Mouse (Mus musculus): ENCODE measurements at regions not wholly inside any gene's neighbourhood (a gene's known extent, or its start where the extent isn't known, plus 50 kb on each side); places are given as distances from the start of the nearest gene placed in this dataset.
A peak's percentile ranks its signal among the peaks of the same experiment; 100 is the strongest.

GRCm38 (mm10) chr13:25958592-25958991 lies 688.3 kb upstream of the Nrsn1 start:
- no peak overlapping the region for H3K9ac ChIP-seq (replicated peaks; ENCODE audit: low read length, poor library complexity, severe bottlenecking)
- no peak for ATAC-seq (ENCODE audit: low FRiP score)
- no peaks in the 10 kb centered on the region for H3K4me1 ChIP-seq (ENCODE audit: insufficient read depth, low read length)
- no peaks in the 10 kb centered on the region for H3K27me3 ChIP-seq (ENCODE audit: insufficient read depth, low read length)
- no peaks in the 10 kb centered on the region for H3K9me3 ChIP-seq (ENCODE audit: low read length)
- no peak overlapping the region for H3K27ac ChIP-seq (ENCODE audit: low read depth, low read length)
- H3K4me3 ChIP-seq (ENCODE audit: low read depth, low read length) = no peak overlapping the region
- no peak for DNase-seq (ENCODE audit: low spot score)
- H3K36me3 ChIP-seq (ENCODE audit: insufficient read depth, low read length) = no peaks in the 10 kb centered on the region
- no peak for TF ChIP-seq CTCF (IDR thresholded peaks at IDR 0.05)
- H3K4me2 ChIP-seq (ENCODE audit: low read depth, low read length, poor library complexity, severe bottlenecking) = no peak overlapping the region

DNA sequence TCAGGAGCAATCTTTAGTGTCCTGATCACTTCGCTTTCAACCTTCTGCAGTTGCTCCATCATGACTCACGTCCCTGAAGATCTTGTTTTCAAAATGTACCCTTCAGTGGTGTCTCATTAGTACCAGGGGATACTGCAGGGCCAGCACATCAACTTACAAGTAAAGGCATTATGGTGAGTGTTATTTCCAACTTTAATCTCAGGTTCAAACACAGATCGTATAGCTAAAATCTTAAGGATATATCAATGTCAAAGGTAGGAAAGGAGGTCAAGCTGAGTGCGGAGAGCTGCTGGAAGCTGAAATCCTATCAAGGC lies 687.8 kb upstream of the Nrsn1 start:
- H3K9ac ChIP-seq (replicated peaks; ENCODE audit: low read length, poor library complexity, severe bottlenecking) = no peak overlapping the region
- H3K27ac ChIP-seq (ENCODE audit: low read depth, low read length) = no peak overlapping the region
- no peak overlapping the region for H3K4me2 ChIP-seq (ENCODE audit: low read depth, low read length, poor library complexity, severe bottlenecking)
- no peaks in the 10 kb centered on the region for H3K36me3 ChIP-seq (ENCODE audit: insufficient read depth, low read length)
- no peak overlapping the region for H3K4me3 ChIP-seq (ENCODE audit: low read depth, low read length)
- ATAC-seq (ENCODE audit: low FRiP score) (no peak), DNase-seq (ENCODE audit: low spot score) (no peak)
- H3K9me3 ChIP-seq (ENCODE audit: low read length) = no peaks in the 10 kb centered on the region
- WGBS = 79% methylated on average over 4 of the region's 4 CpGs
- TF ChIP-seq CTCF (IDR thresholded peaks at IDR 0.05) = no peak
- no peaks in the 10 kb centered on the region for H3K27me3 ChIP-seq (ENCODE audit: insufficient read depth, low read length)
- no peaks in the 10 kb centered on the region for H3K4me1 ChIP-seq (ENCODE audit: insufficient read depth, low read length)

DNA sequence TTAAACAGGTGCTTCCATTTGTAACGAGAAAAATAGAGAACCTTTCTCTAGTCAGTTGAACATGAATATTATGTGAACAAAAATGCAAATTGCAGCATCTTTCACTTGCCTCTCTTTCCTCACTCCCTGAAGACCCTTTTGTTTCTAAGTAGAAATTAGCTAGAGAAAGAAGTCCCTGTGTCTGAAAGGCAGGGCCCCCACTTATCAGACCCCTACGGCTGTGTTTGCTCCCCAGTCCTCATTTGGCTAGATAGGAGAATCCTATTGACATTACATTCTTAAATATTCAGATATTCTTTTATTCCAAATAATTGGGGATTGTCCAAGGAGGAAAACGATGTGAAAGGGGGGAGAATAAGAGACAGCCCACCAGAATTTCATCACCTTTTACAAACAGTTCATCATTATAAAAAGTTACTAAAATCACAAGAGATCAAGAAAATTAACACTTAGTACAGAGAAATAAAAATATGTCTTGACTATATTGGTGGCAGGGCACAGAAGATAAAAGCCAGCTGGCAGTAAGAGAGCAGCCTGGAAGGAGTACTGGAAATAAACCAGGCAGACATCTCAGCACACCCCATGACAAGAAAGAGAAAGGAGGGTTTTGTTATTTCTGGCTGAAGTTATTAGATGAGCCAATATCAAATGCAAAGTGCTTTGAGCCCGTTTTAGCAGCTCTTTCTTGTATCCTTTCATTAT lies 687.3 kb upstream of the Nrsn1 start:
- no peak for ATAC-seq (ENCODE audit: low FRiP score)

GRCm38 (mm10) chr13:25937631-25938030 lies 667.3 kb upstream of the Nrsn1 start:
- no peak overlapping the region for H3K27ac ChIP-seq (ENCODE audit: low read depth, low read length)
- H3K9ac ChIP-seq (replicated peaks; ENCODE audit: low read length, poor library complexity, severe bottlenecking) = no peak overlapping the region
- ATAC-seq (ENCODE audit: low FRiP score) (no peak), DNase-seq (ENCODE audit: low spot score) (peak; percentile 50)
- H3K4me3 ChIP-seq (ENCODE audit: low read depth, low read length) = no peak overlapping the region
- H3K36me3 ChIP-seq (ENCODE audit: insufficient read depth, low read length) = no peaks in the 10 kb centered on the region
- no peaks in the 10 kb centered on the region; the same call in 1 of the 2 replicates for H3K4me1 ChIP-seq (ENCODE audit: insufficient read depth, low read length)
- 76% methylated on average over 1 of the region's 1 CpGs for WGBS
- no peak for TF ChIP-seq CTCF (IDR thresholded peaks at IDR 0.05)
- no peaks in the 10 kb centered on the region for H3K27me3 ChIP-seq (ENCODE audit: insufficient read depth, low read length)
- no peak overlapping the region for H3K4me2 ChIP-seq (ENCODE audit: low read depth, low read length, poor library complexity, severe bottlenecking)
- no peaks in the 10 kb centered on the region for H3K9me3 ChIP-seq (ENCODE audit: low read length)

More for the DNA sequence above, 687.3 kb upstream of the Nrsn1 start:
- no peak for DNase-seq (ENCODE audit: low spot score)
- Histone ChIP-seq H3K4me3 (ENCODE audit: low read depth, low read length) (no peak overlapping the region), H3K4me2 (ENCODE audit: low read depth, low read length, poor library complexity, severe bottlenecking) (no peak overlapping the region), H3K36me3 (ENCODE audit: insufficient read depth, low read length) (no peaks in the 10 kb centered on the region), H3K27me3 (ENCODE audit: insufficient read depth, low read length) (no peaks in the 10 kb centered on the region), H3K27ac (ENCODE audit: low read depth, low read length) (no peak overlapping the region), H3K9me3 (ENCODE audit: low read length) (no peaks in the 10 kb centered on the region), H3K9ac (replicated peaks; ENCODE audit: low read length, poor library complexity, severe bottlenecking) (no peak overlapping the region), H3K4me1 (ENCODE audit: insufficient read depth, low read length) (no peaks in the 10 kb centered on the region)
- TF ChIP-seq CTCF (IDR thresholded peaks at IDR 0.05) = no peak
- 41% methylated on average over 4 of the region's 4 CpGs for WGBS

DNA sequence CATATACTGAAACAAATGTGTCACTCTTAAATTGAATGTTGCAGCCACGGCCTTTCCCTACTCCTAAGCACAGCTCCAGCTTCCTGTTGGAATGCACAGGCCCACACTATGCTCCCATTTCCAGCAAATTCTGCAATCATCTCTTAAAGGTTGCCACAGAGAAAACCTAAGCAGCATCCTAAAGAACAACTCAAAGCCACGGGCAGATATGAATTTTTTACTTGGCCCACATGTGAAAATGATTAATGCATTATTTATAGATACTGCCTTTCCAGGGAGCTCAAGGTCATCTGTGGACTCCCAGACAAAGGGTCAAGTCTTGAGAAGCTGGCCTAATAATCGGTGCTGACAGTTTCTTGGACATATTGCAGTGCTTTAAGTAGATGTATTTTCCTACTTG lies 663.5 kb upstream of the Nrsn1 start:
- Histone ChIP-seq H3K4me2 (ENCODE audit: low read depth, low read length, poor library complexity, severe bottlenecking) (no peak overlapping the region), H3K4me1 (ENCODE audit: insufficient read depth, low read length) (no peaks in the 10 kb centered on the region; the same call in 1 of the 2 replicates), H3K9ac (replicated peaks; ENCODE audit: low read length, poor library complexity, severe bottlenecking) (no peak overlapping the region), H3K4me3 (ENCODE audit: low read depth, low read length) (no peak overlapping the region), H3K36me3 (ENCODE audit: insufficient read depth, low read length) (no peaks in the 10 kb centered on the region), H3K27me3 (ENCODE audit: insufficient read depth, low read length) (no peaks in the 10 kb centered on the region), H3K27ac (ENCODE audit: low read depth, low read length) (peak overlapping the region; percentile 62), H3K9me3 (ENCODE audit: low read length) (no peaks in the 10 kb centered on the region)
- no peak for ATAC-seq (ENCODE audit: low FRiP score)
- no peak for DNase-seq (ENCODE audit: low spot score)
- WGBS = 19% methylated on average over 3 of the region's 3 CpGs
- TF ChIP-seq CTCF (IDR thresholded peaks at IDR 0.05) = no peak

- peak; percentile 26 for DNase-seq (ENCODE audit: low spot score)
- ATAC-seq (ENCODE audit: low FRiP score) = peak; percentile 20; the same call in 1 of the 2 replicates
- Histone ChIP-seq H3K27ac (ENCODE audit: low read depth, low read length) (peak overlapping the region; percentile 62), H3K4me2 (ENCODE audit: low read depth, low read length, poor library complexity, severe bottlenecking) (no peak overlapping the region), H3K27me3 (ENCODE audit: insufficient read depth, low read length) (no peaks in the 10 kb centered on the region), H3K9me3 (ENCODE audit: low read length) (no peaks in the 10 kb centered on the region), H3K4me3 (ENCODE audit: low read depth, low read length) (no peak overlapping the region), H3K4me1 (ENCODE audit: insufficient read depth, low read length) (no peaks in the 10 kb centered on the region; the same call in 1 of the 2 replicates), H3K36me3 (ENCODE audit: insufficient read depth, low read length) (no peaks in the 10 kb centered on the region), H3K9ac (replicated peaks; ENCODE audit: low read length, poor library complexity, severe bottlenecking) (no peak overlapping the region; the same call in 1 of the 2 replicates)
- TF ChIP-seq CTCF (IDR thresholded peaks at IDR 0.05) = no peak
- WGBS = 9% methylated on average over 3 of the region's 3 CpGs
Observed at GRCm38 (mm10) chr13:25933246-25933645, 662.9 kb upstream of the Nrsn1 start.

All from midbrain, postnatal 0 days (tissue).